Mouse (Mus musculus) limb, embryonic 11.5 days (tissue): ENCODE data around the gene 1700003E16Rik. TPM values are rescaled to one million over a fixed set of nuclear protein-coding genes. Genes with fewer than 3 reads are reported as not detected.

Source experiments
- ATAC-seq: fragments of 200-750 bp; cut with Nextera tagmentation; 2 replicates; pipeline ENCODE4 v1.8.0; 2017; ENCODE audit warnings: low read depth; ENCODE audit not compliant: insufficient number of reproducible peaks, low FRiP score, low TSS enrichment
- DNase-seq: peaks from one replicate; pipeline ENCODE4 v3.0.0-alpha.2; 2015; ENCODE audit warnings: low spot score
- H3K27ac ChIP-seq: fragments of 300-500 bp; sonication (generic); replicated peaks from 2 replicates; pipeline ENCODE4 v1.5.1; 2014; ENCODE audit warnings: low read depth, mild to moderate bottlenecking, low read length
- H3K27me3 ChIP-seq: fragments of 300-500 bp; sonication (generic); 2 replicates; pipeline ENCODE4 v1.6.1; 2014; ENCODE audit warnings: mild to moderate bottlenecking, low read length, mixed read lengths; ENCODE audit not compliant: control insufficient read depth, insufficient read depth
- H3K36me3 ChIP-seq: fragments of 300-500 bp; sonication (generic); 2 replicates; pipeline ENCODE4 v1.6.1; 2014; ENCODE audit warnings: mild to moderate bottlenecking, low read length, moderate library complexity, mixed read lengths; ENCODE audit not compliant: control insufficient read depth, insufficient read depth
- H3K4me1 ChIP-seq: fragments of 300-500 bp; sonication (generic); 2 replicates; pipeline ENCODE4 v1.6.1; 2014; ENCODE audit warnings: low read length, mixed read lengths; ENCODE audit not compliant: control insufficient read depth, insufficient read depth
- H3K4me2 ChIP-seq: fragments of 300-500 bp; sonication (generic); 2 replicates; pipeline ENCODE4 v1.6.1; 2014; ENCODE audit warnings: low read depth, mild to moderate bottlenecking, moderate library complexity; ENCODE audit not compliant: severe bottlenecking
- H3K4me3 ChIP-seq: fragments of 300-500 bp; sonication (generic); 2 replicates; pipeline ENCODE4 v1.5.1; 2014; ENCODE audit warnings: low read depth, low read length
- H3K9ac ChIP-seq: fragments of 300-500 bp; sonication (generic); 2 replicates; pipeline ENCODE4 v1.6.1; 2014; ENCODE audit warnings: mild to moderate bottlenecking, low read length
- H3K9me3 ChIP-seq: fragments of 300-500 bp; sonication (generic); 2 replicates; pipeline ENCODE4 v1.6.1; 2016; ENCODE audit warnings: low read length; ENCODE audit not compliant: control insufficient read depth
- WGBS: fragments of 180-500 bp; shearing (Covaris S2); extraction: QIAGEN DNeasy Blood & Tissue Kit; methylation state at CpG from one replicate; pipeline ENCODE4 v1.1.7; 2014; 5-methylcytosine and 5-hydroxymethylcytosine counted together
- polyA plus RNA-seq: library from polyadenylated mRNA; unstranded; fragments of >200 nt; fragmentation: Nextera tagmentation; extraction: Ambion mirVana; gene quantifications from 2 replicates; pipeline ENCODE4 v1.2.1, GENCODE M21; 2014

The 1700003E16Rik gene
- polyA plus RNA-seq, 1 experiment from 2014 or later: 1.1 TPM

DNA sequence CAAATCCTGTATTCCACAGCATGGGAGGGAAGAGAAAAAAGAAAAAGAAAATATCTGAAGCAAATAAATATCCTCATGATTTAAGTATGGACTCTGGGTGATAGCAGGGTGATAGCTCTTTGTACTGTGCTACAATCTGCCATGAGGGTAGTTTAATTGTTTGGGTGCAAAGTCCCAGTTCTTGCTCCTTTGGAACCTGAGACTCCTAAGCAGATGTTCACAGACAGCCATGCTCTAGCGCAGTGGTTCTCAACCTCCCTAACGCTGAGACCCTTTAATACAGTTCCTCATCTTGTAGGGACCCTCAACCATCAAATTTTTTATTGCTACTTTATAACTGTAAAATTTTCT lies 51.8 kb downstream of the 1700003E16Rik start:
- ATAC-seq (no peak), DNase-seq (no peak)
- no peaks in the 10 kb centered on the region for H3K9me3 ChIP-seq
- 78% methylated on average over 2 of the region's 2 CpGs for WGBS
- H3K4me2 ChIP-seq: no peak overlapping the region
- no peaks in the 10 kb centered on the region for H3K27me3 ChIP-seq
- H3K27ac ChIP-seq: no peak overlapping the region
- H3K4me3 ChIP-seq: no peak overlapping the region
- no peaks in the 10 kb centered on the region for H3K36me3 ChIP-seq
- H3K9ac ChIP-seq: no peak overlapping the region
- H3K4me1 ChIP-seq: no peaks in the 10 kb centered on the region

DNA sequence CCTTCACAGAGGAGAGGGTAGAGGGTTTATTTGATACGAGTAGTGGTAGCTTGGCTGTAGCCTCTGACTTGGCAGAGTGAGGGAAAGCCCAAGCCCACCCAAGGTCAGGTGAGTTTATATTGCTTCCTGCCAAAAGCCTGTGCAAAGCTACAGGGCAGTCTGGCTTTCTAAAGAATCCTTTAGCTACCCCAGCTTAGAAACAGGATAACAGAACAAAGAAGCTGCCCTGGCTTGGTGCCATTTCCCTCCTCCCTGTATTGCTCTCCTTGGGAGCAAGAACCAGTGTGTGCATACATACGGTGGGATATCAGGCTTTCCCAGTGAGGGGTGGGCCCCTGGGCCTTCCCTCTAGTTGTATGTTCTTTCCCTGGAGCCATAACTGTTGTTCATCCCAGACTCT lies 54.3 kb downstream of the 1700003E16Rik start:
- Histone ChIP-seq H3K9ac (no peak overlapping the region), H3K27ac (no peak overlapping the region), H3K4me2 (no peak overlapping the region), H3K4me3 (no peak overlapping the region), H3K36me3 (no peaks in the 10 kb centered on the region), H3K4me1 (no peaks in the 10 kb centered on the region), H3K9me3 (no peaks in the 10 kb centered on the region), H3K27me3 (no peaks in the 10 kb centered on the region)
- DNase-seq (no peak), ATAC-seq (no peak)
- 71% methylated on average over 2 of the region's 2 CpGs for WGBS

GRCm38 (mm10) chr6:83211526-83211925 lies 55.3 kb downstream of the 1700003E16Rik start:
- H3K27me3 ChIP-seq: no peaks in the 10 kb centered on the region
- DNase-seq: no peak
- no peak overlapping the region for H3K4me3 ChIP-seq
- no peak overlapping the region for H3K4me2 ChIP-seq
- ATAC-seq: no peak
- no peak overlapping the region for H3K9ac ChIP-seq
- WGBS: 34% methylated on average over 5 of the region's 5 CpGs
- H3K9me3 ChIP-seq: no peaks in the 10 kb centered on the region
- no peaks in the 10 kb centered on the region for H3K4me1 ChIP-seq
- no peak overlapping the region for H3K27ac ChIP-seq
- H3K36me3 ChIP-seq: no peaks in the 10 kb centered on the region

Other genes starting within 250 kb of the 1700003E16Rik start
- gene Sema4f, start 216.6 kb upstream of the 1700003E16Rik start, polyA plus RNA-seq: 1.1 and 1.2 TPM in 2 replicates
- 0.12 and 0.27 TPM in 2 replicates for gene M1ap, start 209.5 kb upstream of the 1700003E16Rik start, polyA plus RNA-seq
- 6.5 and 7.3 TPM in 2 replicates for gene Dok1, start 122.9 kb upstream of the 1700003E16Rik start, polyA plus RNA-seq
- gene Loxl3, start 122.2 kb upstream of the 1700003E16Rik start, polyA plus RNA-seq: 10.1 and 13.7 TPM in 2 replicates
- 122 and 123 TPM in 2 replicates for gene Aup1, start 101.9 kb upstream of the 1700003E16Rik start, polyA plus RNA-seq
- gene Htra2, start 101.1 kb upstream of the 1700003E16Rik start, polyA plus RNA-seq: 28.7 and 33.2 TPM in 2 replicates
- 0.35 and 0.88 TPM in 2 replicates for gene Dqx1, start 98.6 kb upstream of the 1700003E16Rik start, polyA plus RNA-seq
- gene Tlx2, start 86.1 kb upstream of the 1700003E16Rik start, polyA plus RNA-seq: 0.13 TPM in 1 of 2 replicates, not detected in the other
- 44.3 and 47.0 TPM in 2 replicates for gene Pcgf1, start 78.5 kb upstream of the 1700003E16Rik start, polyA plus RNA-seq
- 0.81 and 2.0 TPM in 2 replicates for gene Lbx2, start 70.0 kb upstream of the 1700003E16Rik start, polyA plus RNA-seq
- gene Ccdc142, start 54.8 kb upstream of the 1700003E16Rik start, polyA plus RNA-seq: 1.9 and 2.0 TPM in 2 replicates
- gene Gm42688, start 54.8 kb upstream of the 1700003E16Rik start, polyA plus RNA-seq: 2.3 and 2.4 TPM in 2 replicates
- 140 and 141 TPM in 2 replicates for gene Mrpl53, start 47.4 kb upstream of the 1700003E16Rik start, polyA plus RNA-seq
- 34.7 and 42.1 TPM in 2 replicates for gene Mogs, start 40.9 kb upstream of the 1700003E16Rik start, polyA plus RNA-seq
- 153 and 182 TPM in 2 replicates for gene Wbp1, start 34.8 kb upstream of the 1700003E16Rik start, polyA plus RNA-seq
- gene Ino80b, start 31.0 kb upstream of the 1700003E16Rik start, polyA plus RNA-seq: 20.8 and 21.7 TPM in 2 replicates
- gene Rtkn, start 20.9 kb upstream of the 1700003E16Rik start, polyA plus RNA-seq: 29.2 and 30.5 TPM in 2 replicates
- gene Wdr54, start within 50 bp of the 1700003E16Rik start, polyA plus RNA-seq: 11.5 and 13.7 TPM in 2 replicates
- gene Dctn1, start 9.5 kb downstream of the 1700003E16Rik start, polyA plus RNA-seq: 70.4 and 71.4 TPM in 2 replicates
- gene Slc4a5, start 63.4 kb downstream of the 1700003E16Rik start, polyA plus RNA-seq: 0.16 and 0.47 TPM in 2 replicates
- gene Mthfd2, start 169.5 kb downstream of the 1700003E16Rik start, polyA plus RNA-seq: 59.7 and 59.9 TPM in 2 replicates
- gene Mob1a, start 169.6 kb downstream of the 1700003E16Rik start, polyA plus RNA-seq: 69.7 and 78.6 TPM in 2 replicates
- 143 and 157 TPM in 2 replicates for gene Bola3, start 192.7 kb downstream of the 1700003E16Rik start, polyA plus RNA-seq